Mouse (Mus musculus) midbrain, embryonic 11.5 days (tissue): Measurements from ENCODE around the gene Bcas3. TPM values are rescaled to one million over a fixed set of nuclear protein-coding genes. Genes with fewer than 3 reads are reported as not detected.

Source experiments
- ATAC-seq: fragments of 200-750 bp; cut with Nextera tagmentation; 2 replicates; pipeline ENCODE4 v1.8.0; 2017; ENCODE audit warnings: moderate TSS enrichment, moderate library complexity; ENCODE audit not compliant: low FRiP score
- DNase-seq: peaks from one replicate; pipeline ENCODE4 v3.0.0; 2015; ENCODE audit warnings: low spot score; ENCODE audit errors: missing footprints
- H3K27ac ChIP-seq: fragments of 300-500 bp; sonication (generic); 2 replicates; pipeline ENCODE4 v1.5.1; 2014; ENCODE audit warnings: low read depth, low read length
- H3K27me3 ChIP-seq: fragments of 300-500 bp; sonication (generic); 2 replicates; pipeline ENCODE4 v1.6.1; 2014; ENCODE audit warnings: mild to moderate bottlenecking, low read length, moderate library complexity, mixed read lengths; ENCODE audit not compliant: control insufficient read depth, insufficient read depth
- H3K36me3 ChIP-seq: fragments of 300-500 bp; sonication (generic); 2 replicates; pipeline ENCODE4 v1.6.1; 2014; ENCODE audit warnings: mild to moderate bottlenecking, low read length, moderate library complexity, mixed read lengths; ENCODE audit not compliant: control insufficient read depth, insufficient read depth
- H3K4me1 ChIP-seq: fragments of 300-500 bp; sonication (generic); 2 replicates; pipeline ENCODE4 v1.6.1; 2014; ENCODE audit warnings: low read length; ENCODE audit not compliant: control insufficient read depth, insufficient read depth
- H3K4me2 ChIP-seq: fragments of 300-500 bp; sonication (generic); 2 replicates; pipeline ENCODE4 v1.6.1; 2014; ENCODE audit warnings: mild to moderate bottlenecking, moderate library complexity
- H3K4me3 ChIP-seq: fragments of 300-500 bp; sonication (generic); 2 replicates; pipeline ENCODE4 v1.5.1; 2014; ENCODE audit warnings: low read depth, low read length
- H3K9ac ChIP-seq: fragments of 300-500 bp; sonication (generic); 2 replicates; pipeline ENCODE4 v1.6.1; 2014; ENCODE audit warnings: low read length
- H3K9me3 ChIP-seq: fragments of 300-500 bp; sonication (generic); 2 replicates; pipeline ENCODE4 v1.6.1; 2016; ENCODE audit warnings: low read length; ENCODE audit not compliant: control insufficient read depth
- WGBS: fragments of 180-500 bp; shearing (Covaris S2); extraction: QIAGEN DNeasy Blood & Tissue Kit; methylation state at CpG from one replicate; pipeline ENCODE4 v1.1.7; 2014; 5-methylcytosine and 5-hydroxymethylcytosine counted together
- polyA plus RNA-seq: library from polyadenylated mRNA; unstranded; fragments of >200 nt; fragmentation: Nextera tagmentation; extraction: Ambion mirVana; gene quantifications from 2 replicates; pipeline ENCODE4 v1.2.1, GENCODE M21; 2014

Gene Bcas3
- polyA plus RNA-seq, 1 experiment from 2014 or later, result 30.2 TPM

GRCm38 (mm10) chr11:85643025-85643424 lies 290.1 kb downstream of the Bcas3 start:
- no peaks in the 10 kb centered on the region for H3K36me3 ChIP-seq
- no peaks in the 10 kb centered on the region for H3K27me3 ChIP-seq
- no peak overlapping the region for H3K4me3 ChIP-seq
- WGBS, result 88% methylated on average over 4 of the region's 4 CpGs
- DNase-seq, result no peak
- H3K27ac ChIP-seq, result no peak overlapping the region
- no peak overlapping the region for H3K4me2 ChIP-seq
- peaks cover 10% of the 10 kb centered on the region for H3K4me1 ChIP-seq
- H3K9me3 ChIP-seq, result no peaks in the 10 kb centered on the region
- no peak for ATAC-seq
- no peak overlapping the region for H3K9ac ChIP-seq

- no peak overlapping the region for H3K9ac ChIP-seq
- H3K36me3 ChIP-seq, result no peaks in the 10 kb centered on the region
- DNase-seq (no peak), ATAC-seq (no peak)
- WGBS, result 77% methylated on average over 10 of the region's 10 CpGs
- no peak overlapping the region for H3K27ac ChIP-seq
- H3K4me2 ChIP-seq, result no peak overlapping the region
- no peak overlapping the region for H3K4me3 ChIP-seq
- H3K4me1 ChIP-seq, result peaks cover 10% of the 10 kb centered on the region
- H3K9me3 ChIP-seq, result no peaks in the 10 kb centered on the region
- H3K27me3 ChIP-seq, result no peaks in the 10 kb centered on the region
Observed at GRCm38 (mm10) chr11:85643479-85644000, 290.6 kb downstream of the Bcas3 start.

- Histone ChIP-seq H3K27ac (no peak overlapping the region), H3K4me3 (no peak overlapping the region), H3K27me3 (no peaks in the 10 kb centered on the region), H3K4me1 (peaks cover 10% of the 10 kb centered on the region), H3K9me3 (no peaks in the 10 kb centered on the region), H3K4me2 (no peak overlapping the region), H3K9ac (no peak overlapping the region), H3K36me3 (no peaks in the 10 kb centered on the region)
- ATAC-seq (no peak), DNase-seq (no peak)
- WGBS, result 79% methylated on average over 12 of the region's 12 CpGs
Observed at GRCm38 (mm10) chr11:85644027-85644747, 291.2 kb downstream of the Bcas3 start.

GRCm38 (mm10) chr11:85644748-85645060 lies 291.7 kb downstream of the Bcas3 start:
- no peak overlapping the region for H3K9ac ChIP-seq
- no peak overlapping the region for H3K4me3 ChIP-seq
- H3K4me2 ChIP-seq, result no peak overlapping the region
- H3K27ac ChIP-seq, result no peak overlapping the region
- H3K36me3 ChIP-seq, result no peaks in the 10 kb centered on the region
- peaks cover 10% of the 10 kb centered on the region for H3K4me1 ChIP-seq
- H3K9me3 ChIP-seq, result no peaks in the 10 kb centered on the region
- DNase-seq, result no peak
- WGBS, result 88% methylated on average over 6 of the region's 6 CpGs
- no peaks in the 10 kb centered on the region for H3K27me3 ChIP-seq
- ATAC-seq, result no peak

DNA sequence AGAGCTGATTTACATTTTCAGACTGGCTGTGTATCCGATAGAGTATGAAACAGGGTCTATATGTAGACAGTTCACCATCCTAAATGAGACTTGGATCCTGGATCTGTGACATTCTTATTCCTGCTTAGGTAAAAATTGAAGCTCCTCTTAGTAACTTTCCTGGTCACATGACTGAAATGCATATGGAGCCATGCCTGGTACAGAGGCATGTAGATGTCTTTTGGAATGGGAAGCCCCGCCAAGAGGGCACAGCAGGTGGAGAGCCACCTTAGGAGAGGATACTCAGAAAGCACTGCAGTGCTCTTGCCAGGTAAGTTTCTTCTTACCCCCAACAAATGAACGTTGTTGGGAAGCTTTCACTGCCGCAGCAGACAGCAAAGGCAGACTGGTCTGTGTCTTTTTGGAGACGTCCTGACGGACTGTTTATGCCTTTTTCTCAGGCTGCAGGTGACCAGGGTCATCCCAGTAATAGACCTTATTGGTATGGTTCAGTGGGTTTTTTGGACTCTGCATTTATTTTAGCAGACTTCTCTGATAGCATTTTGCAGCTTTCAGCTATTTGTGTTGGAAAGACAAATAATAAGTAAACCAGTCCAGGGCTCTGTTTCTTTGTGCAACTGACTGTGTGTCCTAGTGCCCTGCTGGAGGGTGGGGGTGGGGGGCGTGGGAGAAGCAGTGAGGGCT lies 292.3 kb downstream of the Bcas3 start:
- peaks cover 9% of the 10 kb centered on the region for H3K4me1 ChIP-seq
- no peak for ATAC-seq
- no peak overlapping the region for H3K4me3 ChIP-seq
- H3K27me3 ChIP-seq, result no peaks in the 10 kb centered on the region
- no peak overlapping the region for H3K27ac ChIP-seq
- no peak for DNase-seq
- 78% methylated on average over 7 of the region's 7 CpGs for whole genome bisulfite sequencing
- H3K4me2 ChIP-seq, result no peak overlapping the region
- H3K36me3 ChIP-seq, result no peaks in the 10 kb centered on the region
- no peaks in the 10 kb centered on the region for H3K9me3 ChIP-seq
- H3K9ac ChIP-seq, result no peak overlapping the region

- no peaks in the 10 kb centered on the region for H3K36me3 ChIP-seq
- H3K9ac ChIP-seq, result no peak overlapping the region
- H3K4me3 ChIP-seq, result no peak overlapping the region
- no peak for ATAC-seq
- H3K27ac ChIP-seq, result no peak overlapping the region
- peaks cover 3% of the 10 kb centered on the region; the same call in 1 of the 2 replicates for H3K4me1 ChIP-seq
- H3K9me3 ChIP-seq, result no peaks in the 10 kb centered on the region
- 81% methylated on average over 3 of the region's 3 CpGs for WGBS
- no peaks in the 10 kb centered on the region for H3K27me3 ChIP-seq
- no peak for DNase-seq
- no peak overlapping the region for H3K4me2 ChIP-seq
Observed at GRCm38 (mm10) chr11:85648893-85649292, 295.9 kb downstream of the Bcas3 start.

- DNase-seq, result no peak
- no peaks in the 10 kb centered on the region for H3K36me3 ChIP-seq
Observed at GRCm38 (mm10) chr11:85649373-85649772, 296.4 kb downstream of the Bcas3 start.

GRCm38 (mm10) chr11:85657471-85657870 lies 304.5 kb downstream of the Bcas3 start:
- WGBS, result 76% methylated on average over 4 of the region's 4 CpGs
- no peaks in the 10 kb centered on the region for H3K27me3 ChIP-seq
- H3K36me3 ChIP-seq, result no peaks in the 10 kb centered on the region
- no peaks in the 10 kb centered on the region for H3K9me3 ChIP-seq
- no peak for ATAC-seq
- DNase-seq, result peak; percentile 80
- no peaks in the 10 kb centered on the region for H3K4me1 ChIP-seq
- H3K4me2 ChIP-seq, result no peak overlapping the region
- H3K9ac ChIP-seq, result no peak overlapping the region
- no peak overlapping the region for H3K4me3 ChIP-seq
- H3K27ac ChIP-seq, result no peak overlapping the region

More at GRCm38 (mm10) chr11:85649373-85649772, 296.4 kb downstream of the Bcas3 start:
- Histone ChIP-seq H3K4me3 (no peak overlapping the region), H3K9me3 (no peaks in the 10 kb centered on the region), H3K4me2 (no peak overlapping the region), H3K4me1 (no peaks in the 10 kb centered on the region), H3K9ac (no peak overlapping the region), H3K27me3 (no peaks in the 10 kb centered on the region), H3K27ac (no peak overlapping the region)
- ATAC-seq, result no peak
- WGBS, result 90% methylated on average over 9 of the region's 9 CpGs

GRCm38 (mm10) chr11:85660304-85660703 lies 307.3 kb downstream of the Bcas3 start:
- no peak for DNase-seq
- H3K9ac ChIP-seq, result no peak overlapping the region
- ATAC-seq, result no peak
- H3K27me3 ChIP-seq, result no peaks in the 10 kb centered on the region
- 89% methylated on average over 4 of the region's 4 CpGs for WGBS
- H3K27ac ChIP-seq, result no peak overlapping the region
- no peak overlapping the region for H3K4me2 ChIP-seq
- no peaks in the 10 kb centered on the region for H3K36me3 ChIP-seq
- no peak overlapping the region for H3K4me3 ChIP-seq
- no peaks in the 10 kb centered on the region for H3K4me1 ChIP-seq
- no peaks in the 10 kb centered on the region for H3K9me3 ChIP-seq
